Mouse (Mus musculus) neural tube, embryonic 10.5 days (tissue): ENCODE data around the gene Zc3h15.
"Not testable (repeated sequence)": the region's sequence is repeated elsewhere in the genome, so short reads cannot be mapped to it uniquely, and the experiment has no call there.

Experiments
- DNase-seq: peaks from one replicate; pipeline ENCODE4 v3.0.0-alpha.2; 2017; ENCODE audit warnings: low spot score; ENCODE audit errors: extremely low spot score

The Zc3h15 gene

GRCm38 (mm10) chr2:83713281-83713680 is 69.0 kb downstream of the Zc3h15 start:
- not testable (repeated sequence) for DNase-seq

DNA sequence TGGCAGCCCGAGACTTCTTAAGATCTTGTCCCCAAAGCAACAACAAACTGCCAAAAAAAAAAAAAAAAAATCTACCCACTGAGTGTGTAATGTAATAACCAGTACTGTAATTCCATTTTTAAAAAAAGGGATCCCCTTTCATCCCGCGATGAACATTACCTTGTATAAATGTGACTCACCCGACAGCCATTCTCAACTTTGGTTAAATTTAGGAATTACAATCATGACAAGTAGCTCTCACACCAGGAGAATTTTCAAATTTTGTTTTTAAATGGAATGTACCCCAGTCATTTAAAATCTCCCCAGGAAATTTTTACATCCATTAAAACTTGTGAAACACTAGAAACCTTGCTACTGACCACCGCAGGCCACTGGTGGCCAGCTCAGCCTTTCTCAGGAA is 69.7 kb downstream of the Zc3h15 start:
- no peak for DNase-seq
